Mouse (Mus musculus) T-helper 1 cell (primary cell): ENCODE measurements around the gene Zfp184.

Experiments used
- in situ Hi-C: fragments of 300-600 bp; cut with MboI, MseI; formaldehyde crosslinking; loops from one replicate; pipeline ENCODE4 v1.15.1; 2025; ENCODE audit warnings: high pct_unique_total_duplicates

Gene Zfp184

DNA sequence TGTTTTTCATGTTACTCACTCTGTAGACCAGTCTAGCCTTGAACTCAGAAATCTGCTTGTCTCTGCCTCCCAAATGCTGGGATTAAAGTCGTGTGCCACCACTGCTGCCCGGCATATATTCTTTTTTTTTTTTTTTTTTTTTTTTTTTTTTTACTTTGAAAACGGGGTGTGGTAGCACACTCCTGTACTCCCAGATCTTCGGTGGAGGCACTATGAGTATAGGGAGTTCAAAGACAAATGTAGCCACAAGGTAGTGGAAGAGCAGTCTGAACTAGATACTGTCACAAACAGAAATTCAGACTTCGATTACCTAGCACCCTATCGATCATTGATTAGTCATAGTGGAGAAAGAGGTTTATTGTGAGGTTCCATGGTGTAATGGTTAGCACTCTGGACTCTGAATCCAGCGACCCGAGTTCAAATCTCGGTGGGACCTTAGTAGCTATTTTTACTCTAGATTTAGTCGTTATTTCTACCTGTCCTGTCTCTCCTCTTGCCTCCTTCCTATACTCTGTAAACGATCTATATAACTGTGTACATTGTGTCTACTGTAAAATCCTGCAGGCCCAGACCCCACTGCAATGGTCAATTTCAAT, 25.0 kb upstream of the Zfp184 start:
- in situ Hi-C loops = loop anchor here (5.0 to 10.0 kb wide), 3 partner anchors 205 to 748 kb away; partner anchors contain the start of genes Hist1h2ai, Hist1h2bl and Hist1h3h

DNA sequence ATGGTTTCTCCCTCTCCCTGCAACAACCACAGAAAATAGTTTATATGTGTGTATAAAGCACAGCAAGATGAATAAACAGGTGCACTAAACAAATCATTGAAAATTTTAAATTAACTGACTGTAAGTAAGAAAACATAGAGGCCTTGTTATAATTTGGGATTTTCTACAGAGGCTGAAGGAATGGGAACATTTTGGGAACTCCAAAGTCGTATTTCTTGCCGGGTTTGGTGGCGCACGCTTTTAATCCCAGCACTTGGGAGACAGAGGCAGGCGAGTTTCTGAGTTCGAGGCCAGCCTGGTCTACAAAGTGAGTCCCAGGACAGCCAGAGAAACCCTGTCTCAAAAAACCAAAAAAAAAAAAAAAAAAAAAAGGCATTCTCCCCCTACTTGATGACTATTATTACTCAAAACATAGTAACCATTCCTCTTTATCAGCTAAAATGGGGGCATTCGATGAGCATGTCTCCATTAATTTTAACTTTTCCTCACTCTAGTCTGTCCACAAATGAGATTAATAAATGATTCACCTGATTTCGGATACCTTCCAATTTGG, 24.1 kb upstream of the Zfp184 start:
- in situ Hi-C loops = loop anchor here (10.0 kb wide), 2 partner anchors 206 to 726 kb away; partner anchors contain the start of genes Hist1h2ai, Hist1h2bl and Hist1h3h

DNA sequence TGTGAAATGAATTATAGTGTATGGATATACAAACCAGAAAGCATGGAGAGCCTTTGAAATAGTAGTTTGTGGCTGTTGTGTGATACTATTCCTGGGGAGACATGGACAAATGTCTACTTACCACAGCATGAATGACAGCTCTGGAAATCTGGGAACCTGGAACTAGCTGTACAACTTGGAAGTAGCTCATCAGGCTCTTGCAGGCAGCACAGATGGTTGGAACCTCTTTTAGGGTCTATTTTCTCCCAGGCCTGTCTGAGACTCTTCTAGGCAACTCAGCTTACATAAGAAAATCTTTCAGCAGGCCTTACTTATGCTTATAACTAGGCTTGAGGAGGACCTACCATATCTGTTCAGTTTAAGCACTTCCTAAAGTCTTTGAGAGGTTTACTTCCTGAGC, 21.5 kb upstream of the Zfp184 start:
- in situ Hi-C loops = loop anchor here (10.0 kb wide), 2 partner anchors 209 to 729 kb away; partner anchors contain the start of genes Hist1h2ai, Hist1h2bl and Hist1h3h

DNA sequence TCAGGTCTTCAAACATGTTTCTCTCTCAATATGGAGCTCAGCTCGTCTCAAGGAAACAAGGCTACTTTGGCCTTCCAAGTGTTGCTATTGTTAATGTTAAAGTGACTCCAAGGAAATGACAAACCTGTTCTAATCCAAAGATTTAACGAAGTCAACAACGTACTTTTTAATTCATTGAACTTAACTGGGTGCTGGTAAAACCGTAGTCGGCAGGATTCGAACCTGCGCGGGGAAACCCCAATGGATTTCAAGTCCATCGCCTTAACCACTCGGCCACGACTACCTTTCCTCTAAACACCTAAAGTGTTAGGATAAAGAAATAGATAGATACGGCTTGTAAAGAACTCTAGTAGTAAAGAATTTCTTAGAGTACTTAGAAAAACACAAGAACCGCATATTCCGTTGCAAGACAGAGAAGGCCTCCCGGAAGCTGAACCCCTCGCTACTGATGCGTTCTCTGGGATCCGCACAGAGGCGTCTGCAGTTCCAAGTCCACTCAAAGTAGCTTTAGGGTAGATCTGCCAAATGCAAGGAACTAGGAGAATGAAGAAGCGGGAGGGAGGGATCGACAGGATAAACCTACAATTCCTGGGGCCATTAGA, 20.1 kb upstream of the Zfp184 start:
- in situ Hi-C loops = loop anchor here (5.0 to 10.0 kb wide), 5 partner anchors 48 to 1582 kb away; partner anchors contain the start of genes Hist1h2ai, Hist1h2bl and Hist1h3h

DNA sequence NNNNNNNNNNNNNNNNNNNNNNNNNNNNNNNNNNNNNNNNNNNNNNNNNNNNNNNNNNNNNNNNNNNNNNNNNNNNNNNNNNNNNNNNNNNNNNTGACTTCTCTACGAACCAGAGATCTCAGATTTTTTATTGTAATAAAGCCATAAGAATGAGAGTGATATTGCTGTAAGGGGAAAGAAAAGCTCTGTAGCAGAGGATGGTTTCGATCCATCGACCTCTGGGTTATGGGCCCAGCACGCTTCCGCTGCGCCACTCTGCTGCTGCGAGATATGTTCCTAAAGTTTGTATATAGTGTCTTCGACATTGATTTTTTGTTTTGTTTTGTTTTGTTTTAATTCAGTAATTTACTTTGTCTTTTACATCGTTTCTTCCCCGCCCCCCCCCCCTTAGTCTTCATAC, 13.9 kb upstream of the Zfp184 start:
- in situ Hi-C loops = loop anchor here (5.0 kb wide), 1 partner anchor 1506 kb away; no protein-coding TSS in a partner anchor

DNA sequence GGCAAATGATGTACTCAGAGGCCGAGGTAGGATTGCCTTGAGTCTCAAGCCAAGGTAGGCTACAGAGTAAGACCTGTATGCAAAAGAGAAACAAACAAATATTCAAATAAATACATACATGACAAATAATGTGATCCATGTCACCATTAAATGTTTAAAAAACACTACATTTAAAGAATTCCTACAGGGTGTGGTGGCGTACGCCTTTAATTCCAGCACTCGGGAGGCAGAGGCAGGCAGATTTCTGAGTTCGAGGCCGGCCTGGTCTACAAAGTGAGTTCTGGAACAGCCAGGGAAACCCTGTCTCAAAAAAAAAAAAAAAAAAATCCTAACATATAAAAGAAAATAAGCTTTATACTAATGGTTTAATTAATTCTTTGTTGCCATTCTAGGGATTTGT, 13.2 kb upstream of the Zfp184 start:
- in situ Hi-C loops = loop anchor here (5.0 kb wide), 1 partner anchor 1506 kb away; no protein-coding TSS in a partner anchor

DNA sequence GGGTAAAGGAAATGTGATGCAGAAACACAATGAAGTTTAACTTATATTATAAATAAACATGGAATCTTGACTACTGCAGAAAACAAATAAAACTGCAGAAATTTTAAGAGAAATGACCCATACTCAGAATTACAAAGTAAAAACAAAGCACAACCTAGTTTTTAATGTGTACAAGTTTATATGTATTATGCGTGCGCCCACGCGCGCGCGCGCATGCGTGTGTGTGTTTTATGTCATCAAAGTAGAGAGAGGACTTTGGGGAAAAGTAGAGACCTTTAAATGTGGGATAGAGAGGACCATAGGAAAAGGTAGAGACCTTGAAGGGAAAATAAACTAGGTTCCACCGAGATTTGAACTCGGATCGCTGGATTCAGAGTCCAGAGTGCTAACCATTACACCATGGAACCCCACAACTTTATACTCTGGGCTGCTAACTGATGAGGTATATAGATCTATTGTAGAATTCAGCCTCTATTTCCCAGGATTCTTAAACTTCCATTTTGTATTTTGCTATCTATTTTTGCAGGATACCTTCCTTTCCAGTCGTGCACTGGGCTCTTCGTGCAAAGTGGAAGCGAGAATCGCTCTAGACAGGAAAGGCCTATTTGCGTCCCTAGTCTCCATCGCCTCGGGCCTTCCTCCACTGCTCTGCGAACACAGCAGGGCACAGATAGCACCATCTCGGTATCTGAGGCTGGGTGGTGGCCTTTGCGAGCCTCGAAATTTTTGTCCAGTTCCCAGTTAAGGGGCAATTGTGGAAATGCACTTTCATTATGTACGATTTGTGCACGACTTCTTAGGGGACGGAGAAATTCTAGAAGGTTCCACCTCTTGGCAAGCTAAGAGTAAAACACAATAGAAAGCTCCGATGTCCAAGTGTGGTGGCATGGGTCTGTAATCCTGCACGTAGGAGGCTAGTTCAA, 11.0 kb upstream of the Zfp184 start:
- in situ Hi-C loops = loop anchor here (5.0 kb wide), 1 partner anchor 1503 kb away; no protein-coding TSS in a partner anchor

DNA sequence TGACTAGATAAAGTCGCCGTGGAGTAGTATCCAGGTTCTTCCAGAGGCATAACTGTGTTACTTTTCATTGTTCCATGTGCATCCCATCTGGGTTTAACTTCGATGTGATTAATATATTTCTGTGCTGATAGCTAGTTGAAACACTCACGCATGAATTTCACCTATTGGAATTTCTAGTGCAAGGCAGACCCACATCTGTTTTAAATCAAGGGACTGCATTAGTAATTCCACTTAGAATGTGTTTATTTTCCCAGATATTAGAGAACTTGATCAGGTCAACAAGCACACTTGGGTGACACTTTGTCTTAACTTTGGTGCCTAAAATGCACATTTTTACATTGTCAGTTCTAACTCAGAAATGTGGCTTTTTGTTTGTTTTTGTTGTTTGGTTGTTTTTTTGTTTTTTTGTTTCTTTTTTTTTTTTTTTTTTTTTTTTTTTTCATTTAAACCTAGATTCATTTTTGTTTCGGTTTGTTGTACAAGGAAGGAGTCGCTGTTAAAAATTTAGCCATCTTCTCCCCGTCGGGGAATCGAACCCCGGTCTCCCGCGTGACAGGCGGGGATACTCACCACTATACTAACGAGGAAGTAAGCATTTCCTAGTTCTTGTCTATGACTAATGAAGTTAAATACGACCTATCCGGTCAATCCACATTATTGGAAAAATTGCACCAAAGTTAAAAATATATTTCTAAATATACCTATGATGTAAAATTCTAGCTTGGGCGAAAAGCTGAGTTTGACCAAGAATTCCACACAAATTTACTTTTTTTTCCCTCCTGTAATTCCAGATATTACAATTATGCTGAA, 9.7 kb upstream of the Zfp184 start:
- in situ Hi-C loops = loop anchor here (5.0 kb wide), 1 partner anchor 1502 kb away; no protein-coding TSS in a partner anchor

DNA sequence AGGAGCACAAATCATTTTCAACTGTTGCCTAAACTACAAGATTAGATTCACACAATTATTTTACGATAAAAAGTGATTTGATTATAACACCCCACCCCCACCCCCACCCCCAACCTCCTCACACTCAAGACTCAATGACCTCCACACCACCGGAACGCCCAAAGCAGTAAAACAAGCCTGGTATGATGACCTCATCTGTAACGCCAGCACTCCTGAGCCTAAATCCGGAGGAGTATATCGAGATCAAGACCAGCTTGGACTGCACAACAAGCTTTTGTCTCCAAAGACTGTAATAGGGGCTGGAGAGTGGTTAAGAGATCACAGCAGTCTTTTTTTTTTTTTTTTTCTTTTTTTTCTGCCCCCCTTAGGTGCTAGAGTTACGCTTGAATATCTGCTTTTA, 9.1 kb upstream of the Zfp184 start:
- in situ Hi-C loops = no loop called here

DNA sequence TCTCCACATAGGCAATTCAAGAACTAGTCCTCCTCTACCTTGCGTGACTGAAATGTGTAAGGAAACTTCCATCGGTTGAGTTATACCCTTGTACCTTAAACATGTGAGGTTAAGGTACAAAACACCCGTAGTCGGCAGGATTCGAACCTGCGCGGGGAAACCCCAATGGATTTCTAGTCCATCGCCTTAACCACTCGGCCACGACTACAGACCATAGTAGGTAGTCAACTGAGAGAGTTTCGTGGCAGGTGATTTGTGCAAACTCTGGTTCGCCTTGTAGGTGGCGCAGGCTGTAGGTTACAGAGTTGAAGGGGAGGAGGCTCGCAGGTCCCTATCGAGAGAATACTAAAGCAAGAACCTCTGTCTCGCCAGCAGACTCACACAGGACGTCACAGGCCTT, 7.9 kb upstream of the Zfp184 start:
- in situ Hi-C loops = no loop called here

DNA sequence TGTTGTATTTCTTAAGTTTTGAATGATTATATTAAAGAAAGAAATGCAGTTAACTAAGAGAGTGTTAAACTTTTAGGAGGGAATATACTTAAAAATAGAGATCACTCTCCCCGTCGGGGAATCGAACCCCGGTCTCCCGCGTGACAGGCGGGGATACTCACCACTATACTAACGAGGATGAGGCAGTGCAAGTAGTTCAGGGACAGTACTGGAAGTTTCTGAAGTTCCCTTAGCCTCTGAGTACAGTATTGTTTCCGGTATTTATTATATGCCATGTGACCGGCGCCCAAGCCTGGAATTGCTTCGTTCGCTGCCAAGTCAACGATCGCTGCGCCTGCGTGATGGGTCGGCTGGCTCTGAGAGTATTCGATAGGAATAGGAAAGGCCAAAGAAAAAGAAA, 4.7 kb upstream of the Zfp184 start:
- in situ Hi-C loops = loop anchor here (10.0 kb wide), 1 partner anchor 85 kb away; no protein-coding TSS in a partner anchor

DNA sequence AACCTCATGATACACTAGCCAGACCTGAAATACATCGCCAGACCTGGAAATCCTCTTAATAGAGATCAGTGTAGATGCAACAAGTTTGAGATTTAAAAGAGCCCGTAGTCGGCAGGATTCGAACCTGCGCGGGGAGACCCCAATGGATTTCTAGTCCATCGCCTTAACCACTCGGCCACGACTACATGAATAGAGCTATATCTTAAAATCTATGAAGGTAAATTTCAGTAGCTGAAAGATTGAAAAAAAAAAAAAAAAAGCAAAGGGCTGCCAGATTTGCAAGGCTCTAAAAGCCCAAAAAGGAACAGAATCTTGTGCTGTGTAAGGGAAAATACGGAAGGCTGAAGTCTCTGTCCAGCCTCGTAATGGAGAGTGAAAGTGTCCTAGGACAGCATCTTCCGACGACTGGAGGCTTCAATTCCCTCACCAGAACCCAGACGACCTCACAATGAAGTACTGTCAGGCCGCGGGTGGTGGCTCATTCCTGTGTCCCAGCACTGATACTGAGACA, 4.0 kb upstream of the Zfp184 start:
- in situ Hi-C loops = loop anchor here (10.0 kb wide), 1 partner anchor 86 kb away; no protein-coding TSS in a partner anchor

DNA sequence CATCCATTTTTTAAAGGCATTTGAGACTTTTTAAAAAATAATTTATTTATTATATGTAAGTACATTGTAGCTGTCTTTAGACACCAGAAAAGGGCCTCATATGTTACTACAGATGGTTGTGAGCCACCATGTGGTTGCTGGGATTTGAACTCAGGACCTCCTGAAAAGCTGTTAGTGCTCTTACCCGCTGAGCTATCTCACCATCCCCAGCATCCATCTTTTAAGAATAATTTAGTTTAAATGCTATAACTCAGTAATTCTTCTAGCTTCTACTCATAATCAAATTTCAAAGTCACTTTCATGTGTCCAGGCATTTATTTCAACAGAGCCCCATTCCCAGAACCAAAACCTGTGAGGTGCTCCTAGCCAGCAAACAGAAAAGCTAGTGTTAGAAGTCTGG, 1.2 kb upstream of the Zfp184 start:
- in situ Hi-C loops = loop anchor here (10.0 kb wide), 1 partner anchor 89 kb away; no protein-coding TSS in a partner anchor

DNA sequence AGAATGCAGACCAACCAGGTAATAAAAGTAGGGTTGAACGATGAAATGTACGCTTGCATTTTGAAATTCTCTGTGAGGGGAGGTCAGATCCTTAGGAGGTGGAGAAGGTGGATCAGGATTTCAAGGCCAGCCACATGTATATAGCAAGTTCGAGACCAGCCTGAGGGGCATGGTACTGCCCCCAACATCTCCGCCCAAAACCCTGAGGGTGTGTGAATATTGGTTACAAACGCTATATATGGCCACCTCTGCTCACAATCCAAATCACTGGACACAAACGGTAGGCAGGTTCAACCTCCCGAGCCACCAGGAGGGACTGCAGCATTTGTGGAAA, 335 bp upstream of the Zfp184 start:
- in situ Hi-C loops = loop anchor here (10.0 kb wide), 1 partner anchor 90 kb away; no protein-coding TSS in a partner anchor

DNA sequence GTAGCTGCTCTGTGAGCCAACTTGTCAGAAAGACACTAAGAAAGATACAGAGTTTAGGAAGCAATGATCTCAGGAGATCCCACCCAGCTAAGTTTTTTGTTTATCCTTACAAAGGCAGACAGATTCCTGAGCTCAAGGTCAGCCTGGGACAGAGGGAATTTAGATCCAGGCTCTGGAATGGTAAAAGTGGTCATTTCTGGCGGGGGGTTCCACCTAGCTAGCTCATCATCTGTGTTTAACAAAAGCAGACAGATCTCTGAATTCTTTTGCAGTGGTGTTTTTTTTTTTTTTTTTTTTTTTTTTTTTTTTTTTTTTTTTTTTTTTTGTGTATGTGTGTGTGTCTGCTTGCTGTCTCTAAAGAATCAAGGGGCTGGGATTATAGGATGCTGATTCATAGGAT, 24.4 kb downstream of the Zfp184 start:
- in situ Hi-C loops = no loop called here

DNA sequence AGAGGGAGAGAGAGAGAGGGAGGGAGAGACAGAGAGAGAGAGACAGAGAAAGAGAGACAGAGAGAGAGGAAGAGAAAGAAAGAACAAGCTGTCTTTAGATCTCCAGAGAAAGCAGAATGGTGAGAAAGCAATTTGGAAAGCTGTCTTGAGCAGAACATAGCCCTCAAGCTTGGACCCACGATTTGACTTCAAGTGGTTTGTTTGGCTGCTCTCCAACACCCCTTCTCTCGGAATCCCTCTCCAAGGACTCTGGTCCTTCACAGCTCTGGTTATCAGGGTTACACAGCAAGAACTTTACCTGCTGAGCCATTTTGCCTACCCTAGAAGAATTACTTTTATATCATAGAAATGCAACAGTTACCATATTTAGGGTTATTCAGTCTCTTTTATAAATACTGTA, 24.9 kb downstream of the Zfp184 start:
- in situ Hi-C loops = loop anchor here (5.0 kb wide), 1 partner anchor 57 kb away; no protein-coding TSS in a partner anchor

DNA sequence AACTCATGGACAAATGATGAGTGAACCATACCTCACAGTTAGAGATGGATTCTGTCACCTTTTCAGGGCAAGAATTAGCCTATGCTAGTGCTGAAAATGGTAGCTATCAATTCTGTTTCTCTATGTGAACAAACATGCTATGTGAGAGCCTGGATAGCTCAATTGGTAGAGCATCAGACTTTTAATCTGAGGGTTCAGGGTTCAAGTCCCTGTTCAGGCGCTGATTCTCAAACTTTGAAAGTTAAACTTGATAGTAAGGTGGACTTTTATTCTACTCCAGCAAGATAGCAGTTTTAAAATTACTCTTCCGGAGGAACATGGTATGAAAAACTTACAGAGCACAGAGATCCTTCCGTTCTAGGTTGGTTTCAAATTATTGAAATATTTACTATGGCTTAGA, 26.7 kb downstream of the Zfp184 start:
- in situ Hi-C loops = loop anchor here (5.0 kb wide), 1 partner anchor 56 kb away; no protein-coding TSS in a partner anchor

DNA sequence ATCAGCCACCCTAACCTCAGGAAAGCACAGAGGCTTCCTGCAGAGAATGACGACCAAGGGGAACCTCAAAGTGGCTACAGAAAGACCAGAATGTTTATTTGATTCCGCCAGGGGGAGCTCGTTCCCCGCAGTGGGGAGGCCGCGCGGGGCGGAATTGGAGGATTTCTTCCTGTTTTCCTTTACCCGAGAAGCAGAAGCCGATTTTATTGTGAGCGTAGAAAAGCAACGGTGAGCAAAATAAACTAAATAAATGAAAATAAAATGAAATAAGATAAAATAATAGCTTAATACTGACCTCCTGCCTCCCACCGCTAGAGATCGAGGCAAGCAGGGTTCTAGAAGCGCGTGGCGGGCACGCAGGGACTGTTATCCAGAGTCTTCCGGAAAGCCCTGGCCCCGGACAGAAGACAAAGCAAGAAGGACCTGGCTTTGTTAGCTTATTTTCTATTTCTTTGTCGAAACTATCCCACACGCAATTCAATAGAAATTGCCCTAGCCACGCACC, 29.4 kb downstream of the Zfp184 start:
- in situ Hi-C loops = loop anchor here (5.0 kb wide), 1 partner anchor 53 kb away; no protein-coding TSS in a partner anchor

DNA sequence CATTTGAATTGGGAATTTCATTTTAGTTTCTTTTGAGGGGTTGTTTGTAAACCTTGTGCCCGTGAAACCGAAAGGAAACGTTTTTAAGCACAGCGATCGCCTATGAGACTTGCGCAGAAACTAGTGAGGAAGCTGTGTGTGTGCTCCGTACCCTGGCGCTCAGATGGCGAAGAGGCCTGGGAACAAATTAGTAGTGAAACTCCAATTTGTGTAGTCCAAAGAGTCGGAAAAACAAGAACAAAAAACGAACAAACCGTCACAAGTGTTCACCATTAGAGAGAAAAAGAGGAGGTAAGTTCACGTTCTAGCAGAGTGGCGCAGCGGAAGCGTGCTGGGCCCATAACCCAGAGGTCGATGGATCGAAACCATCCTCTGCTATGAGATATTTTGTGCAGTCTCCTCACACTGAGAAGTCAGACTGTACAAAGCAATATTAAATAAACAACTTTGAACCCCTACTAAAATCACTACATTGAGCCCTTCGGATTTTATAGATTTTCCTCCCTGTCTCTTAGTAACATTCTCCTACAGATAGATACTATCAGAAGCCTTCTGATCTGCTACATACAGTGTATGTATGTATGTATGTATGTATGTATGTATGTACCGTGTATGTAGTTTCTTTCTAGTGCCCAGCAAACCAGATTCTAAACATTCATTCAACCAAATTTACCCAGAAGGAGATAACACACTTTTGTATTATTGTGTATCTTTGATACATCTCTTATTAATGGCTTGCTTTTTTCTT, 30.0 kb downstream of the Zfp184 start:
- in situ Hi-C loops = loop anchor here (5.0 kb wide), 1 partner anchor 52 kb away; no protein-coding TSS in a partner anchor
